Mouse (Mus musculus): Measurements from ENCODE around the gene Sigmar1. TPM values are rescaled to one million over a fixed set of nuclear protein-coding genes. Genes with fewer than 3 reads are reported as not detected.
A peak's percentile ranks its signal among the peaks of the same experiment; 100 is the strongest.
"Not testable (repeated sequence)": the region's sequence is repeated elsewhere in the genome, so short reads cannot be mapped to it uniquely, and the experiment has no call there.

The Sigmar1 gene
- 75.9 and 84.1 TPM in 2 replicates for polyA plus RNA-seq (2014; fragmentation: Nextera tagmentation; extraction: Ambion mirVana)

- under 1% methylated on average over 56 of the region's 57 CpGs for WGBS
- Histone ChIP-seq H3K4me1 (replicated peaks; ENCODE audit: control insufficient read depth, insufficient read depth, low read length) (peaks cover 3% of the 10 kb centered on the region; the same call in 1 of the 2 replicates), H3K36me3 (ENCODE audit: control insufficient read depth, insufficient read depth, low read length) (no peaks in the 10 kb centered on the region), H3K4me2 (ENCODE audit: low read depth, low read length, severe bottlenecking) (peak within 1 kb of the TSS; percentile 95), H3K4me3 (ENCODE audit: low read depth, low read length) (peak within 1 kb of the TSS; percentile 64), H3K9me3 (ENCODE audit: control insufficient read depth, low read length) (no peaks in the 10 kb centered on the region), H3K27me3 (ENCODE audit: control insufficient read depth, insufficient read depth, low read length) (no peaks in the 10 kb centered on the region), H3K27ac (ENCODE audit: low read depth, low read length) (peak within 1 kb of the TSS; percentile 27; the same call in 1 of the 2 replicates), H3K9ac (ENCODE audit: low read length) (peak within 1 kb of the TSS; percentile 64)
- DNase-seq (ENCODE audit: low spot score) (peak; percentile 86), ATAC-seq (replicated peaks; ENCODE audit: low FRiP score) (peak; percentile 67)
Measured at GRCm38 (mm10) chr4:41755338-41756305, at the start of gene Sigmar1. Sigmar1 (minus strand) TSS chr4:41756157.

GRCm38 (mm10) chr4:41783197-41783596 lies 27.2 kb upstream of the Sigmar1 start:
- not testable (repeated sequence) for H3K9me3 ChIP-seq (ENCODE audit: control insufficient read depth, low read length); H3K4me2 ChIP-seq (ENCODE audit: low read depth, low read length, severe bottlenecking); H3K4me1 ChIP-seq (replicated peaks; ENCODE audit: control insufficient read depth, insufficient read depth, low read length); ATAC-seq (replicated peaks; ENCODE audit: low FRiP score); H3K27me3 ChIP-seq (ENCODE audit: control insufficient read depth, insufficient read depth, low read length); DNase-seq (ENCODE audit: low spot score); H3K4me3 ChIP-seq (ENCODE audit: low read depth, low read length); H3K9ac ChIP-seq (ENCODE audit: low read length); H3K36me3 ChIP-seq (ENCODE audit: control insufficient read depth, insufficient read depth, low read length); H3K27ac ChIP-seq (ENCODE audit: low read depth, low read length)
- 17% methylated on average over 2 of the region's 3 CpGs for WGBS

- 23% methylated on average over 4 of the region's 4 CpGs for WGBS
- H3K27me3 ChIP-seq (ENCODE audit: control insufficient read depth, insufficient read depth, low read length); H3K4me3 ChIP-seq (ENCODE audit: low read depth, low read length); H3K9ac ChIP-seq (ENCODE audit: low read length); H3K27ac ChIP-seq (ENCODE audit: low read depth, low read length); H3K9me3 ChIP-seq (ENCODE audit: control insufficient read depth, low read length); H3K4me2 ChIP-seq (ENCODE audit: low read depth, low read length, severe bottlenecking); H3K4me1 ChIP-seq (replicated peaks; ENCODE audit: control insufficient read depth, insufficient read depth, low read length); H3K36me3 ChIP-seq (ENCODE audit: control insufficient read depth, insufficient read depth, low read length); DNase-seq (ENCODE audit: low spot score); ATAC-seq (replicated peaks; ENCODE audit: low FRiP score): not testable (repeated sequence)
Measured at GRCm38 (mm10) chr4:41782711-41783110, 26.8 kb upstream of the Sigmar1 start.

GRCm38 (mm10) chr4:41781748-41782485 lies 26.0 kb upstream of the Sigmar1 start:
- H3K36me3 ChIP-seq (ENCODE audit: control insufficient read depth, insufficient read depth, low read length); ATAC-seq (replicated peaks; ENCODE audit: low FRiP score); H3K4me1 ChIP-seq (replicated peaks; ENCODE audit: control insufficient read depth, insufficient read depth, low read length); H3K9me3 ChIP-seq (ENCODE audit: control insufficient read depth, low read length); H3K9ac ChIP-seq (ENCODE audit: low read length); H3K4me2 ChIP-seq (ENCODE audit: low read depth, low read length, severe bottlenecking); H3K27me3 ChIP-seq (ENCODE audit: control insufficient read depth, insufficient read depth, low read length); H3K4me3 ChIP-seq (ENCODE audit: low read depth, low read length); DNase-seq (ENCODE audit: low spot score); H3K27ac ChIP-seq (ENCODE audit: low read depth, low read length): not testable (repeated sequence)
- 17% methylated on average over 15 of the region's 21 CpGs for WGBS

- not testable (repeated sequence) for H3K9me3 ChIP-seq (ENCODE audit: control insufficient read depth, low read length); H3K27ac ChIP-seq (ENCODE audit: low read depth, low read length); H3K4me3 ChIP-seq (ENCODE audit: low read depth, low read length); H3K27me3 ChIP-seq (ENCODE audit: control insufficient read depth, insufficient read depth, low read length); H3K9ac ChIP-seq (ENCODE audit: low read length); H3K4me1 ChIP-seq (replicated peaks; ENCODE audit: control insufficient read depth, insufficient read depth, low read length); H3K4me2 ChIP-seq (ENCODE audit: low read depth, low read length, severe bottlenecking); H3K36me3 ChIP-seq (ENCODE audit: control insufficient read depth, insufficient read depth, low read length); ATAC-seq (replicated peaks; ENCODE audit: low FRiP score); DNase-seq (ENCODE audit: low spot score)
- WGBS: 21% methylated on average over 5 of the region's 9 CpGs
Measured at GRCm38 (mm10) chr4:41781271-41781670, 25.3 kb upstream of the Sigmar1 start.

- H3K4me3 ChIP-seq (ENCODE audit: low read depth, low read length); ATAC-seq (replicated peaks; ENCODE audit: low FRiP score); H3K4me2 ChIP-seq (ENCODE audit: low read depth, low read length, severe bottlenecking); H3K27ac ChIP-seq (ENCODE audit: low read depth, low read length); H3K9me3 ChIP-seq (ENCODE audit: control insufficient read depth, low read length); H3K36me3 ChIP-seq (ENCODE audit: control insufficient read depth, insufficient read depth, low read length); H3K4me1 ChIP-seq (replicated peaks; ENCODE audit: control insufficient read depth, insufficient read depth, low read length); DNase-seq (ENCODE audit: low spot score); H3K9ac ChIP-seq (ENCODE audit: low read length); H3K27me3 ChIP-seq (ENCODE audit: control insufficient read depth, insufficient read depth, low read length): not testable (repeated sequence)
- 89% methylated on average over 1 of the region's 1 CpGs for WGBS
Measured at GRCm38 (mm10) chr4:41775840-41776239, 19.9 kb upstream of the Sigmar1 start.

GRCm38 (mm10) chr4:41774506-41774905 lies 18.5 kb upstream of the Sigmar1 start:
- H3K27me3 ChIP-seq (ENCODE audit: control insufficient read depth, insufficient read depth, low read length); H3K4me1 ChIP-seq (replicated peaks; ENCODE audit: control insufficient read depth, insufficient read depth, low read length); H3K27ac ChIP-seq (ENCODE audit: low read depth, low read length); H3K36me3 ChIP-seq (ENCODE audit: control insufficient read depth, insufficient read depth, low read length); H3K9ac ChIP-seq (ENCODE audit: low read length); DNase-seq (ENCODE audit: low spot score); ATAC-seq (replicated peaks; ENCODE audit: low FRiP score); H3K9me3 ChIP-seq (ENCODE audit: control insufficient read depth, low read length): not testable (repeated sequence)
- Histone ChIP-seq H3K4me3 (ENCODE audit: low read depth, low read length) (peak overlapping the region; percentile 39), H3K4me2 (ENCODE audit: low read depth, low read length, severe bottlenecking) (peak overlapping the region; percentile 43; the same call in 1 of the 2 replicates)
- WGBS: 60% methylated on average over 3 of the region's 3 CpGs

GRCm38 (mm10) chr4:41774002-41774401 lies 18.0 kb upstream of the Sigmar1 start, which contains the start of gene Ccl27a:
Ccl27a (minus strand) TSS chr4:41774247.
- Histone ChIP-seq H3K4me2 (ENCODE audit: low read depth, low read length, severe bottlenecking) (peak within 1 kb of the TSS; percentile 46), H3K4me3 (ENCODE audit: low read depth, low read length) (peak within 1 kb of the TSS; percentile 39)
- H3K27ac ChIP-seq (ENCODE audit: low read depth, low read length); H3K9ac ChIP-seq (ENCODE audit: low read length); H3K4me1 ChIP-seq (replicated peaks; ENCODE audit: control insufficient read depth, insufficient read depth, low read length); ATAC-seq (replicated peaks; ENCODE audit: low FRiP score); H3K27me3 ChIP-seq (ENCODE audit: control insufficient read depth, insufficient read depth, low read length); H3K36me3 ChIP-seq (ENCODE audit: control insufficient read depth, insufficient read depth, low read length); H3K9me3 ChIP-seq (ENCODE audit: control insufficient read depth, low read length): not testable (repeated sequence)
- peak; percentile 88 for DNase-seq (ENCODE audit: low spot score)
- 0% methylated on average over 12 of the region's 14 CpGs for WGBS

All from forebrain, embryonic 11.5 days (tissue).